Mouse (Mus musculus) thymus, adult 2 months (tissue): Measurements from ENCODE around the gene Ggt1.

ENCODE experiments used
- CTCF ChIP-seq: fragments of 200-500 bp; IDR thresholded peaks from 2 replicates; pipeline ENCODE4 v1.5.1; 2012; ENCODE audit warnings: mild to moderate bottlenecking, control low read depth, low read length, moderate library complexity, borderline replicate concordance; ENCODE audit not compliant: control insufficient read depth, poor library complexity, insufficient read depth; ENCODE audit errors: extremely low read depth
- POLR2A ChIP-seq: fragments of 200-500 bp; IDR thresholded peaks from 2 replicates; pipeline ENCODE4 v1.6.1; 2012; ENCODE audit warnings: mild to moderate bottlenecking, low read length, control low read depth, moderate library complexity; ENCODE audit not compliant: control insufficient read depth, poor library complexity, insufficient read depth; ENCODE audit errors: extremely low read depth

GRCm38 (mm10) chr10:75516724-75517072 is 44.7 kb upstream of the Ggt1 start:
- TF ChIP-seq CTCF (no peak), POLR2A (no peak)
